Mouse (Mus musculus) forebrain, embryonic 11.5 days (tissue): Measurements from ENCODE around the gene Arfgap3. TPM values are rescaled to one million over a fixed set of nuclear protein-coding genes. Genes with fewer than 3 reads are reported as not detected.

Source experiments
- ATAC-seq: fragments of 200-750 bp; cut with Nextera tagmentation; replicated peaks from 2 replicates; pipeline ENCODE4 v1.8.0; 2017; ENCODE audit warnings: moderate TSS enrichment; ENCODE audit not compliant: low FRiP score
- DNase-seq: peaks from one replicate; pipeline ENCODE4 v3.0.0-alpha.2; 2017; ENCODE audit warnings: low spot score
- H3K27ac ChIP-seq: fragments of 300-500 bp; sonication (generic); 2 replicates; pipeline ENCODE4 v1.5.1; 2014; ENCODE audit warnings: low read depth, low read length
- H3K27me3 ChIP-seq: fragments of 300-500 bp; sonication (generic); 2 replicates; pipeline ENCODE4 v1.6.1; 2014; ENCODE audit warnings: mild to moderate bottlenecking, low read length, mixed read lengths; ENCODE audit not compliant: control insufficient read depth, insufficient read depth
- H3K36me3 ChIP-seq: fragments of 300-500 bp; sonication (generic); 2 replicates; pipeline ENCODE4 v1.6.1; 2014; ENCODE audit warnings: mild to moderate bottlenecking, low read length, moderate library complexity, mixed read lengths; ENCODE audit not compliant: control insufficient read depth, insufficient read depth
- H3K4me1 ChIP-seq: fragments of 300-500 bp; sonication (generic); replicated peaks from 2 replicates; pipeline ENCODE4 v1.6.1; 2014; ENCODE audit warnings: low read length, mixed read lengths; ENCODE audit not compliant: control insufficient read depth, insufficient read depth
- H3K4me2 ChIP-seq: fragments of 300-500 bp; sonication (generic); 2 replicates; pipeline ENCODE4 v1.6.1; 2014; ENCODE audit warnings: low read depth, mild to moderate bottlenecking, low read length, moderate library complexity, mixed read lengths; ENCODE audit not compliant: severe bottlenecking
- H3K4me3 ChIP-seq: fragments of 300-500 bp; sonication (generic); 2 replicates; pipeline ENCODE4 v1.5.1; 2014; ENCODE audit warnings: low read depth, low read length
- H3K9ac ChIP-seq: fragments of 300-500 bp; sonication (generic); 2 replicates; pipeline ENCODE4 v1.6.1; 2014; ENCODE audit warnings: low read length
- H3K9me3 ChIP-seq: fragments of 300-500 bp; sonication (generic); 2 replicates; pipeline ENCODE4 v1.6.1; 2016; ENCODE audit warnings: low read length, mixed read lengths; ENCODE audit not compliant: control insufficient read depth
- WGBS: fragments of 180-500 bp; shearing (Covaris S2); extraction: QIAGEN DNeasy Blood & Tissue Kit; methylation state at CpG from one replicate; pipeline ENCODE4 v1.1.7; 2014; 5-methylcytosine and 5-hydroxymethylcytosine counted together
- polyA plus RNA-seq: library from polyadenylated mRNA; unstranded; fragments of >200 nt; fragmentation: Nextera tagmentation; extraction: Ambion mirVana; gene quantifications from 2 replicates; pipeline ENCODE4 v1.2.1, GENCODE M21; 2014

Gene Arfgap3
- polyA plus RNA-seq, 1 experiment from 2014 or later = 35.0 TPM

GRCm38 (mm10) chr15:83351546-83351945 is 1.5 kb upstream of the Arfgap3 start:
- no peaks in the 10 kb centered on the region for H3K9me3 ChIP-seq
- H3K27me3 ChIP-seq = no peaks in the 10 kb centered on the region
- no peaks in the 10 kb centered on the region for H3K4me1 ChIP-seq
- H3K9ac ChIP-seq = no peak overlapping the region; the same call in 1 of the 2 replicates
- no peak overlapping the region for H3K4me3 ChIP-seq
- DNase-seq (no peak), ATAC-seq (no peak)
- H3K4me2 ChIP-seq = no peak overlapping the region
- 86% methylated on average over 4 of the region's 4 CpGs for WGBS
- no peak overlapping the region for H3K27ac ChIP-seq
- H3K36me3 ChIP-seq = no peaks in the 10 kb centered on the region

- ATAC-seq (no peak), DNase-seq (no peak)
- WGBS = 64% methylated on average over 2 of the region's 2 CpGs
- Histone ChIP-seq H3K27ac (no peak overlapping the region), H3K27me3 (no peaks in the 10 kb centered on the region), H3K36me3 (no peaks in the 10 kb centered on the region), H3K4me3 (no peak overlapping the region), H3K4me2 (peak overlapping the region; percentile 85; the same call in 1 of the 2 replicates), H3K9ac (no peak overlapping the region; the same call in 1 of the 2 replicates), H3K4me1 (no peaks in the 10 kb centered on the region), H3K9me3 (no peaks in the 10 kb centered on the region)
These were observed 812 bp upstream of the Arfgap3 start for GRCm38 (mm10) chr15:83350859-83351258.

- WGBS = 16% methylated on average over 8 of the region's 8 CpGs
- H3K4me3 ChIP-seq = peak overlapping the region; percentile 77
- DNase-seq = no peak
- no peaks in the 10 kb centered on the region for H3K36me3 ChIP-seq
- no peaks in the 10 kb centered on the region for H3K4me1 ChIP-seq
- H3K27ac ChIP-seq = no peak overlapping the region
- no peaks in the 10 kb centered on the region for H3K27me3 ChIP-seq
- H3K9me3 ChIP-seq = no peaks in the 10 kb centered on the region
- ATAC-seq = peak; percentile 32
- peak overlapping the region; percentile 85 for H3K4me2 ChIP-seq
- peak overlapping the region; percentile 73 for H3K9ac ChIP-seq
These were observed 658 bp downstream of the Arfgap3 start for GRCm38 (mm10) chr15:83349225-83349953.

- no peak for ATAC-seq
- Histone ChIP-seq H3K9me3 (no peaks in the 10 kb centered on the region), H3K4me2 (no peak overlapping the region), H3K27ac (no peak overlapping the region), H3K4me3 (no peak overlapping the region), H3K4me1 (no peaks in the 10 kb centered on the region), H3K9ac (no peak overlapping the region), H3K27me3 (no peaks in the 10 kb centered on the region), H3K36me3 (no peaks in the 10 kb centered on the region)
- 86% methylated on average over 4 of the region's 4 CpGs for WGBS
- no peak for DNase-seq
These were observed 1.3 kb downstream of the Arfgap3 start for GRCm38 (mm10) chr15:83348747-83349146.

- no peak for ATAC-seq
- no peaks in the 10 kb centered on the region for H3K27me3 ChIP-seq
- H3K36me3 ChIP-seq = no peaks in the 10 kb centered on the region; the same call in 1 of the 2 replicates
- H3K27ac ChIP-seq = no peak overlapping the region
- 92% methylated on average over 15 of the region's 15 CpGs for WGBS
- no peaks in the 10 kb centered on the region for H3K9me3 ChIP-seq
- no peaks in the 10 kb centered on the region for H3K4me1 ChIP-seq
- H3K4me2 ChIP-seq = no peak overlapping the region
- DNase-seq = no peak
- H3K4me3 ChIP-seq = no peak overlapping the region
- no peak overlapping the region for H3K9ac ChIP-seq
These were observed 4.0 kb downstream of the Arfgap3 start for GRCm38 (mm10) chr15:83345898-83346529.

GRCm38 (mm10) chr15:83344956-83345355 is 5.1 kb downstream of the Arfgap3 start:
- Histone ChIP-seq H3K9me3 (no peaks in the 10 kb centered on the region), H3K27ac (peak overlapping the region; percentile 43), H3K4me3 (no peak overlapping the region), H3K9ac (no peak overlapping the region), H3K4me2 (no peak overlapping the region), H3K4me1 (no peaks in the 10 kb centered on the region), H3K27me3 (no peaks in the 10 kb centered on the region), H3K36me3 (no peaks in the 10 kb centered on the region; the same call in 1 of the 2 replicates)
- 78% methylated on average over 7 of the region's 7 CpGs for WGBS
- ATAC-seq (no peak), DNase-seq (no peak)

GRCm38 (mm10) chr15:83344157-83344556 is 5.9 kb downstream of the Arfgap3 start:
- Histone ChIP-seq H3K9me3 (no peaks in the 10 kb centered on the region), H3K4me3 (no peak overlapping the region), H3K27ac (peak overlapping the region; percentile 43), H3K4me2 (no peak overlapping the region), H3K4me1 (no peaks in the 10 kb centered on the region), H3K9ac (no peak overlapping the region), H3K36me3 (no peaks in the 10 kb centered on the region; the same call in 1 of the 2 replicates), H3K27me3 (no peaks in the 10 kb centered on the region)
- ATAC-seq = peak; percentile 53; the same call in 1 of the 2 replicates
- DNase-seq = no peak
- WGBS = 23% methylated on average over 7 of the region's 7 CpGs

- no peak overlapping the region for H3K9ac ChIP-seq
- H3K4me1 ChIP-seq = no peaks in the 10 kb centered on the region
- no peaks in the 10 kb centered on the region for H3K9me3 ChIP-seq
- WGBS = 89% methylated on average over 6 of the region's 6 CpGs
- no peaks in the 10 kb centered on the region; the same call in 1 of the 2 replicates for H3K36me3 ChIP-seq
- DNase-seq (no peak), ATAC-seq (no peak)
- H3K4me3 ChIP-seq = no peak overlapping the region
- H3K4me2 ChIP-seq = no peak overlapping the region
- H3K27ac ChIP-seq = no peak overlapping the region
- H3K27me3 ChIP-seq = no peaks in the 10 kb centered on the region
These were observed 11.1 kb downstream of the Arfgap3 start for GRCm38 (mm10) chr15:83338908-83339307.
